Mouse (Mus musculus) forebrain, embryonic 16.5 days (tissue): ENCODE results near the gene Slpi. TPM values are rescaled to one million over a fixed set of nuclear protein-coding genes. Genes with fewer than 3 reads are reported as not detected.

Experiments
- ATAC-seq: fragments of 200-750 bp; cut with Nextera tagmentation; 2 replicates; pipeline ENCODE4 v1.8.0; 2017; ENCODE audit warnings: mild to moderate bottlenecking, moderate library complexity
- H3K27ac ChIP-seq: fragments of 300-500 bp; sonication (generic); 2 replicates; pipeline ENCODE4 v1.5.1; 2014; ENCODE audit warnings: low read length, control low read depth
- H3K27me3 ChIP-seq: fragments of 300-500 bp; sonication (generic); replicated peaks from 2 replicates; pipeline ENCODE4 v1.6.1; 2014; ENCODE audit warnings: low read length; ENCODE audit not compliant: control insufficient read depth, insufficient read depth
- H3K36me3 ChIP-seq: fragments of 300-500 bp; sonication (generic); 2 replicates; pipeline ENCODE4 v1.6.1; 2014; ENCODE audit not compliant: control insufficient read depth, insufficient read depth
- H3K4me1 ChIP-seq: fragments of 300-500 bp; sonication (generic); replicated peaks from 2 replicates; pipeline ENCODE4 v1.6.1; 2014; ENCODE audit warnings: low read length; ENCODE audit not compliant: control insufficient read depth, insufficient read depth
- H3K4me2 ChIP-seq: fragments of 300-500 bp; sonication (generic); 2 replicates; pipeline ENCODE4 v1.6.1; 2014; ENCODE audit warnings: mild to moderate bottlenecking, low read length, control low read depth
- H3K4me3 ChIP-seq: fragments of 300-500 bp; sonication (generic); replicated peaks from 2 replicates; pipeline ENCODE4 v1.5.1; 2014; ENCODE audit warnings: mild to moderate bottlenecking, low read length, control low read depth
- H3K9ac ChIP-seq: fragments of 300-500 bp; sonication (generic); replicated peaks from 2 replicates; pipeline ENCODE4 v1.6.1; 2014; ENCODE audit warnings: low read depth, low read length, control low read depth
- H3K9me3 ChIP-seq: fragments of 300-500 bp; sonication (generic); 2 replicates; pipeline ENCODE4 v1.6.1; 2016; ENCODE audit warnings: low read length; ENCODE audit not compliant: control insufficient read depth
- WGBS: fragments of 180-500 bp; shearing (Covaris S2); extraction: QIAGEN DNeasy Blood & Tissue Kit; methylation state at CpG from one replicate; pipeline ENCODE4 v1.1.7; 2014; 5-methylcytosine and 5-hydroxymethylcytosine counted together
- polyA plus RNA-seq: library from polyadenylated mRNA; unstranded; fragments of >200 nt; fragmentation: Nextera tagmentation; extraction: Ambion mirVana; gene quantifications from 2 replicates; pipeline ENCODE4 v1.2.1, GENCODE M21; 2015

Slpi gene
- polyA plus RNA-seq, 1 experiment from 2014 or later, result not detected

GRCm38 (mm10) chr2:164431676-164432465 lies 43.0 kb upstream of the Slpi start:
- ATAC-seq, result no peak
- Histone ChIP-seq H3K27me3 (no peaks in the 10 kb centered on the region), H3K9ac (no peak overlapping the region), H3K27ac (no peak overlapping the region), H3K4me3 (no peak overlapping the region), H3K4me1 (no peaks in the 10 kb centered on the region), H3K4me2 (no peak overlapping the region), H3K9me3 (no peaks in the 10 kb centered on the region), H3K36me3 (no peaks in the 10 kb centered on the region)
- WGBS, result 64% methylated on average over 9 of the region's 9 CpGs

GRCm38 (mm10) chr2:164430697-164431096 lies 41.8 kb upstream of the Slpi start:
- no peak overlapping the region for H3K9ac ChIP-seq
- 14% methylated on average over 7 of the region's 7 CpGs for WGBS
- H3K27me3 ChIP-seq, result no peaks in the 10 kb centered on the region
- no peaks in the 10 kb centered on the region for H3K4me1 ChIP-seq
- no peak for ATAC-seq
- no peak overlapping the region for H3K27ac ChIP-seq
- H3K36me3 ChIP-seq, result no peaks in the 10 kb centered on the region
- no peak overlapping the region for H3K4me2 ChIP-seq
- no peak overlapping the region for H3K4me3 ChIP-seq
- H3K9me3 ChIP-seq, result no peaks in the 10 kb centered on the region

GRCm38 (mm10) chr2:164429881-164430615 lies 41.2 kb upstream of the Slpi start:
- Histone ChIP-seq H3K27me3 (no peaks in the 10 kb centered on the region), H3K4me2 (no peak overlapping the region), H3K4me1 (0 out of 2 replicates have a peak, but pooled peaks cover 2% of the 10 kb centered on the region), H3K27ac (no peak overlapping the region), H3K9ac (no peak overlapping the region), H3K36me3 (no peaks in the 10 kb centered on the region), H3K9me3 (no peaks in the 10 kb centered on the region), H3K4me3 (no peak overlapping the region)
- ATAC-seq, result no peak
- WGBS, result 41% methylated on average over 15 of the region's 15 CpGs

GRCm38 (mm10) chr2:164428451-164428850 lies 39.6 kb upstream of the Slpi start:
- WGBS, result 43% methylated on average over 5 of the region's 5 CpGs
- no peaks in the 10 kb centered on the region for H3K27me3 ChIP-seq
- no peaks in the 10 kb centered on the region for H3K9me3 ChIP-seq
- H3K4me2 ChIP-seq, result no peak overlapping the region
- no peak overlapping the region for H3K27ac ChIP-seq
- H3K4me3 ChIP-seq, result no peak overlapping the region
- H3K36me3 ChIP-seq, result no peaks in the 10 kb centered on the region
- H3K4me1 ChIP-seq, result 0 out of 2 replicates have a peak, but pooled peaks cover 2% of the 10 kb centered on the region
- no peak overlapping the region for H3K9ac ChIP-seq
- ATAC-seq, result no peak

- ATAC-seq, result no peak
- Histone ChIP-seq H3K4me2 (no peak overlapping the region), H3K4me1 (0 out of 2 replicates have a peak, but pooled peaks cover 2% of the 10 kb centered on the region), H3K9ac (no peak overlapping the region), H3K36me3 (no peaks in the 10 kb centered on the region), H3K27ac (no peak overlapping the region), H3K9me3 (no peaks in the 10 kb centered on the region), H3K4me3 (no peak overlapping the region), H3K27me3 (no peaks in the 10 kb centered on the region)
- WGBS, result 78% methylated on average over 5 of the region's 5 CpGs
Measured at GRCm38 (mm10) chr2:164426952-164427351, 38.1 kb upstream of the Slpi start.

GRCm38 (mm10) chr2:164426121-164426520 lies 37.2 kb upstream of the Slpi start:
- no peak for ATAC-seq
- H3K27ac ChIP-seq, result no peak overlapping the region
- no peak overlapping the region for H3K4me2 ChIP-seq
- no peak overlapping the region for H3K4me3 ChIP-seq
- H3K36me3 ChIP-seq, result no peaks in the 10 kb centered on the region
- H3K9me3 ChIP-seq, result no peaks in the 10 kb centered on the region
- 0 out of 2 replicates have a peak, but pooled peaks cover 2% of the 10 kb centered on the region for H3K4me1 ChIP-seq
- no peak overlapping the region for H3K9ac ChIP-seq
- 31% methylated on average over 12 of the region's 12 CpGs for WGBS
- no peaks in the 10 kb centered on the region for H3K27me3 ChIP-seq

GRCm38 (mm10) chr2:164425401-164425800 lies 36.5 kb upstream of the Slpi start:
- Histone ChIP-seq H3K9ac (no peak overlapping the region), H3K9me3 (no peaks in the 10 kb centered on the region), H3K36me3 (no peaks in the 10 kb centered on the region), H3K27me3 (no peaks in the 10 kb centered on the region), H3K27ac (no peak overlapping the region), H3K4me2 (no peak overlapping the region), H3K4me3 (no peak overlapping the region), H3K4me1 (0 out of 2 replicates have a peak, but pooled peaks cover 2% of the 10 kb centered on the region)
- 77% methylated on average over 5 of the region's 5 CpGs for WGBS
- no peak for ATAC-seq

GRCm38 (mm10) chr2:164424406-164424805 lies 35.5 kb upstream of the Slpi start:
- no peak overlapping the region for H3K4me3 ChIP-seq
- WGBS, result 95% methylated on average over 8 of the region's 8 CpGs
- H3K4me1 ChIP-seq, result 0 out of 2 replicates have a peak, but pooled peaks cover 2% of the 10 kb centered on the region
- no peaks in the 10 kb centered on the region for H3K27me3 ChIP-seq
- H3K36me3 ChIP-seq, result no peaks in the 10 kb centered on the region
- H3K4me2 ChIP-seq, result no peak overlapping the region
- H3K9me3 ChIP-seq, result no peaks in the 10 kb centered on the region
- H3K27ac ChIP-seq, result no peak overlapping the region
- ATAC-seq, result no peak
- no peak overlapping the region for H3K9ac ChIP-seq

- Histone ChIP-seq H3K36me3 (no peaks in the 10 kb centered on the region), H3K4me3 (no peak overlapping the region), H3K9ac (no peak overlapping the region), H3K27ac (no peak overlapping the region), H3K4me2 (no peak overlapping the region), H3K27me3 (no peaks in the 10 kb centered on the region), H3K9me3 (no peaks in the 10 kb centered on the region), H3K4me1 (0 out of 2 replicates have a peak, but pooled peaks cover 2% of the 10 kb centered on the region)
- WGBS, result 93% methylated on average over 11 of the region's 11 CpGs
- ATAC-seq, result no peak
Measured at GRCm38 (mm10) chr2:164423464-164423863, 34.6 kb upstream of the Slpi start.
